Mouse (Mus musculus) bone marrow macrophage, adult 2 months (primary cell): ENCODE results near the gene Hpse2.

ENCODE experiments used
- CTCF ChIP-seq: IDR thresholded peaks from 2 replicates; pipeline ENCODE4 v1.5.1; 2012; ENCODE audit warnings: low read depth, mild to moderate bottlenecking, low read length, moderate library complexity
- POLR2A ChIP-seq: IDR thresholded peaks from 2 replicates; pipeline ENCODE4 v1.6.1; 2012; ENCODE audit warnings: mild to moderate bottlenecking, low read depth, low read length, borderline replicate concordance

GRCm38 (mm10) chr19:42832251-42832650 lies 555.9 kb downstream of the Hpse2 start:
- TF ChIP-seq POLR2A = no peak
- no peak for TF ChIP-seq CTCF
